Mouse (Mus musculus) heart, adult 2 months (tissue): ENCODE measurements at regions not wholly inside any gene's neighbourhood (a gene's known extent, or its start where the extent isn't known, plus 50 kb on each side); places are given as distances from the start of the nearest gene placed in this dataset.

ENCODE experiments used
- DNase-seq, 2 experiments: peaks; one replicate each; pipeline ENCODE4 v3.0.0; 2021
- H3K27ac ChIP-seq: fragments of 200-600 bp; 2 replicates; pipeline ENCODE4 v1.8.1; 2022
- H3K27me3 ChIP-seq: fragments of 200-500 bp; 2 replicates; pipeline ENCODE4 v1.6.1; 2012; ENCODE audit warnings: mild to moderate bottlenecking, low read length, inconsistent platforms, mixed read lengths; ENCODE audit not compliant: control insufficient read depth, insufficient read depth
- H3K36me3 ChIP-seq: fragments of 200-500 bp; 2 replicates; pipeline ENCODE4 v1.6.1; 2012; ENCODE audit warnings: low read length, inconsistent platforms; ENCODE audit not compliant: control insufficient read depth, insufficient read depth
- H3K4me1 ChIP-seq: fragments of 200-500 bp; 2 replicates; pipeline ENCODE4 v1.6.1; 2011; ENCODE audit warnings: low read length; ENCODE audit not compliant: control insufficient read depth, insufficient read depth
- H3K4me3 ChIP-seq: fragments of 200-600 bp; 2 replicates; pipeline ENCODE4 v1.8.1; 2022
- H3K79me2 ChIP-seq: fragments of 200-500 bp; replicated peaks from 2 replicates; pipeline ENCODE4 v1.6.1; 2012; ENCODE audit warnings: mild to moderate bottlenecking, inconsistent platforms, low read length, moderate library complexity, mixed read lengths; ENCODE audit not compliant: control insufficient read depth, insufficient read depth
- H3K9ac ChIP-seq: fragments of 200-500 bp; 2 replicates; pipeline ENCODE4 v1.6.1; 2012; ENCODE audit warnings: low read depth, mild to moderate bottlenecking, control low read depth, inconsistent platforms, low read length, mixed read lengths
- CTCF ChIP-seq: fragments of 200-600 bp; IDR thresholded peaks from 2 replicates; pipeline ENCODE4 v1.8.1; 2022; ENCODE audit warnings: antibody characterized with exemption, mild to moderate bottlenecking, moderate library complexity
- EP300 ChIP-seq: fragments of 200-500 bp; IDR thresholded peaks from 2 replicates; pipeline ENCODE4 v1.6.1; 2011; ENCODE audit warnings: low read depth, low read length, control low read depth; ENCODE audit not compliant: insufficient read depth
- POLR2A ChIP-seq: fragments of 200-500 bp; IDR thresholded peaks from 2 replicates; pipeline ENCODE4 v1.6.1; 2011; ENCODE audit warnings: mild to moderate bottlenecking, low read depth, low read length, control low read depth; ENCODE audit not compliant: insufficient read depth
- WGBS: fragments of 180-500 bp; shearing (Covaris S2); methylation state at CpG from one replicate; pipeline ENCODE4 v1.1.7; 2018; 5-methylcytosine and 5-hydroxymethylcytosine counted together
- intact Hi-C: fragments of 180-260 bp; cut with DNase I; formaldehyde crosslinking; loops from one replicate; pipeline ENCODE4 v1.15.1; 2025

- WGBS = 52% methylated on average over 15 of the region's 15 CpGs
- intact Hi-C loops = no loop called here
- no peak for DNase-seq
- TF ChIP-seq EP300 (no peak), CTCF (no peak), POLR2A (no peak)
- H3K36me3 ChIP-seq = no peaks in the 10 kb centered on the region
- no peak overlapping the region for H3K27ac ChIP-seq
- no peaks in the 10 kb centered on the region for H3K4me1 ChIP-seq
- H3K9ac ChIP-seq = no peak overlapping the region
- no peak overlapping the region for H3K4me3 ChIP-seq
- H3K27me3 ChIP-seq = no peaks in the 10 kb centered on the region
- H3K79me2 ChIP-seq = no peaks in the 10 kb centered on the region
Measured at GRCm38 (mm10) chr7:68593344-68594016, 155.6 kb downstream of the Arrdc4 start.

- Histone ChIP-seq H3K36me3 (no peaks in the 10 kb centered on the region), H3K4me1 (no peaks in the 10 kb centered on the region), H3K4me3 (no peak overlapping the region), H3K27ac (no peak overlapping the region), H3K79me2 (no peaks in the 10 kb centered on the region), H3K9ac (no peak overlapping the region), H3K27me3 (no peaks in the 10 kb centered on the region)
- TF ChIP-seq POLR2A = no peak
- no peak for TF ChIP-seq CTCF
- no peak for TF ChIP-seq EP300
- WGBS = 75% methylated on average over 13 of the region's 13 CpGs
- no peak for DNase-seq
- intact Hi-C loops = no loop called here
Measured at GRCm38 (mm10) chr7:68582540-68583325, 166.3 kb downstream of the Arrdc4 start.

- Histone ChIP-seq H3K27ac (no peak overlapping the region), H3K27me3 (no peaks in the 10 kb centered on the region), H3K4me3 (no peak overlapping the region), H3K36me3 (no peaks in the 10 kb centered on the region), H3K79me2 (no peaks in the 10 kb centered on the region), H3K4me1 (no peaks in the 10 kb centered on the region), H3K9ac (no peak overlapping the region)
- peak; percentile 8 to 56 for DNase-seq
- intact Hi-C loops = loop anchor here (1.0 kb wide), 1 partner anchor 243 kb away; no protein-coding TSS in a partner anchor
- WGBS = 34% methylated on average over 4 of the region's 4 CpGs
- peak; percentile 89 for TF ChIP-seq CTCF
- no peak for TF ChIP-seq EP300
Measured at GRCm38 (mm10) chr7:68580650-68581049, 168.4 kb downstream of the Arrdc4 start.

GRCm38 (mm10) chr7:68579666-68580065, 169.4 kb downstream of the Arrdc4 start:
- Histone ChIP-seq H3K36me3 (no peaks in the 10 kb centered on the region), H3K4me1 (no peaks in the 10 kb centered on the region), H3K4me3 (peak overlapping the region; percentile 43), H3K79me2 (no peaks in the 10 kb centered on the region), H3K27ac (no peak overlapping the region), H3K9ac (no peak overlapping the region), H3K27me3 (no peaks in the 10 kb centered on the region)
- peak; percentile 69 to 86 for DNase-seq
- intact Hi-C loops = loop anchor here (1.0 to 2.0 kb wide), 4 partner anchors 71 to 251 kb away; no protein-coding TSS in a partner anchor
- TF ChIP-seq CTCF (0 out of 2 replicates have a peak, but pooled peaks have one; percentile 100), EP300 (peak; percentile 88), POLR2A (no peak)
- WGBS = 5% methylated on average over 10 of the region's 10 CpGs

- intact Hi-C loops = loop anchor here (1.0 to 2.0 kb wide), 3 partner anchors 72 to 251 kb away; no protein-coding TSS in a partner anchor
- H3K79me2 ChIP-seq = no peaks in the 10 kb centered on the region
- no peaks in the 10 kb centered on the region for H3K4me1 ChIP-seq
- H3K27ac ChIP-seq = no peak overlapping the region
- H3K4me3 ChIP-seq = no peak overlapping the region
- no peaks in the 10 kb centered on the region for H3K36me3 ChIP-seq
- no peak overlapping the region for H3K9ac ChIP-seq
- WGBS = 37% methylated on average over 8 of the region's 8 CpGs
- H3K27me3 ChIP-seq = no peaks in the 10 kb centered on the region
- no peak for DNase-seq
- no peak for TF ChIP-seq EP300
- TF ChIP-seq CTCF = no peak
- TF ChIP-seq POLR2A = no peak
Measured at GRCm38 (mm10) chr7:68579216-68579615, 169.8 kb downstream of the Arrdc4 start.

GRCm38 (mm10) chr7:68571315-68571714, 177.7 kb downstream of the Arrdc4 start:
- 84% methylated on average over 4 of the region's 4 CpGs for WGBS
- no peak for DNase-seq

More at GRCm38 (mm10) chr7:68571315-68571714, 177.7 kb downstream of the Arrdc4 start:
- H3K27me3 ChIP-seq = no peaks in the 10 kb centered on the region
- intact Hi-C loops = no loop called here
- H3K27ac ChIP-seq = no peak overlapping the region
- H3K9ac ChIP-seq = no peak overlapping the region
- no peaks in the 10 kb centered on the region for H3K4me1 ChIP-seq
- H3K79me2 ChIP-seq = no peaks in the 10 kb centered on the region
- H3K4me3 ChIP-seq = no peak overlapping the region
- H3K36me3 ChIP-seq = no peaks in the 10 kb centered on the region
- TF ChIP-seq POLR2A (no peak), CTCF (no peak), EP300 (no peak)
